Mouse (Mus musculus): ENCODE results near the gene Atp1a3.

Atp1a3 gene

GRCm38 (mm10) chr7:24964897-24965535, 40.7 kb downstream of the Atp1a3 start:
- peak; percentile 74 to 91 for DNase-seq (ENCODE audit: low spot score in 2 of 2)

DNA sequence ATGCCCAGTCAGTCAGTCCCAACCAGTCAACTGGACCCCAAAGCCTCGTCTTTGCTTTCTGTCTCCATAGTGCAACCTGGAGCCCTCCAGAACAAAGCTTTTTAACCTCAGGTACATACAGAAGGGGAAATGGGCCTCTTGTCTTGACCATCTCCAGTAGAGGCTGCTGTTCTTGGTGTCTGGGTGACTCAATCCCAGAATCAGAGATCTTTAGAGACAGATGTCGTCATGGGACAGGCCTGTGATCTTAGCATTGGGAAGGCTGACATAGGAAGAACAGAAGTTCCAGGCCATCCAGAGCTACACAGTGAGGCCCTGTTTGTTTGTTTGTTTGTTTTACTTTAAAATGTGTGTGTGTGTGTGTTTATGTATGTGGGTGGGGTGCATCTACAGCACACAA, 41.5 kb downstream of the Atp1a3 start:
- no peak for DNase-seq (ENCODE audit: low spot score in 2 of 2)

DNA sequence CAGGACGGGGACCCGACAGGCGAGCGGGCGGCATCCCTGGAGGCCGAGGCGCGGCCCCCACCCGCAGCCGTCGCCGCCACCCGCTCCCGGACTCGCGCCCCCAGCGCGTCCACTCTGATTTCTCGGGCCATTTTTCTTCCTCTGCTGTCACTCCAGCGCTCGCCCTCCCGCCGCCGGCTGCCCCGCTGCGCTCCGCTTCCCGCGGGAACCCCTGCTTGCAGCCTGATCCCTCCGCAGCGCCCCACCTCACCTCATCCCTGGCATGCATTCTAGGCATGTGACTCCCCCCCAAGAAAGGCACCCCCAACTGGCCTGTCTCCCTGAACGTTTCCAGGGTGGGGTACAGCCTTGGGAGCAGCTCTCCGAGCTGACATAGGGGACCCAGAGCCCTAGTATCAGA, 50.5 kb downstream of the Atp1a3 start:
- no peak for DNase-seq (ENCODE audit: low spot score in 2 of 2)

DNA sequence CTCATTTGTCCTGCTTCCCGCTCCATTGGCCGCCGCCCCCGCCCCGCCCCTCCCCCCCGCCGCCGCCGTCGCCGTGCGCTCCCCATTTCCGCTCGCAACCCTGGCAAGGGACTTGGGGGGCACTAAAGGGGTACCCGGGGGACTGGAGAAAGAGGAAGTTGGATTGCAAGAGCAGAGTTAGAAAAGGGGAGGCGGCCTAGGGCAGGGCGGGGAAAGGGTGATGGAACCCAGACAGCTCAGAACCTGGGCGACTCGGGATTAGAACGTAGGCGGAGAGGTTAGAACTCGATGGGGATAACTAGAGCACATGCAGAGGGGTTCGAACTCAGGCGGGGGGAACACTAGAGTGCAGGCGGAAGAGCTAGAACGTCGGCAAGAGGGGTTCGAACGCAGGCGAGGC, 51.3 kb downstream of the Atp1a3 start:
- DNase-seq (ENCODE audit: low spot score in 2 of 2) = peak in 1 of 2 experiments; percentile 55

DNA sequence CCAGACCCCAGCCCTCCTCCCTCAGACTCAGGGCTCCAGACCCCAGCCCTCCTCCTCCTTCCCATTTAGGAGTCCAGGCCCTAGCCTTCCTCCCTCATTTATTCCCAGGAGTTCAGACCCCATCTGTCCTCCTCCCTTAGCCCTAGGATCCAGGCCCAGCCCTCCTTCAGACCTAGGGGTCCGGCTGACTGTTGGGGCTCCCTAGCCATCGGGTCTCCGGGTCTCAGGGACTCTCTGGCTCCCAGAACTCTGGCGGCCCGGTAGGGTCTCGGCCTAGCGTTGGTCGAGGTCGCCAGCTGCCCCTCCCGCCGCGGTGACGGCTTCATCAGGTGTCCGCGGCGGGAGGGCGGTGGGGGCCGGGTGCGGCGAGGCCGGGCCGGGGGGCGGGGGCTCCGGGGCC, 51.8 kb downstream of the Atp1a3 start:
- DNase-seq (ENCODE audit: low spot score in 2 of 2) = no peak

GRCm38 (mm10) chr7:24949958-24950623, 55.7 kb downstream of the Atp1a3 start:
- DNase-seq (ENCODE audit: low spot score in 2 of 2) = peak; percentile 76 to 91

DNA sequence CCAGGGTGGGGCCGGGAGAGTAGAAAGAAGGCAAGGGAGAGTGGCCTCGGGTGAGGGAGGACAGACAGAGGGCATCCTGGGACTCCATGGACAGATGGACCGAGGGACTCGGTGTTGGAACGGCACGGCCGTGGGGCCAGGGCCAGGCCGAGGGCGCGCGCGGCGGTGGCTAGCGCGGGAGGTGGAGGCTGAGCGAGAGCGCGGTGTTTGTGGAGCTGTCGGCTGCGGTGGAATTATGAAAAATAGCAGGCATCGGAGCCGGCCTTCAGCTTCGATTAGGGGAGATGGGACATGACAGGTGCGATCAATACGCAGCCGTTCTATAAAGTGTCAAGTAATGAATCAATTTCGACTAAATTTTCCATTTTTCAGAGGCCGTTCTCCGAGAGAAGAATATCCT, 57.0 kb downstream of the Atp1a3 start:
- DNase-seq (ENCODE audit: low spot score in 2 of 2) = no peak

DNA sequence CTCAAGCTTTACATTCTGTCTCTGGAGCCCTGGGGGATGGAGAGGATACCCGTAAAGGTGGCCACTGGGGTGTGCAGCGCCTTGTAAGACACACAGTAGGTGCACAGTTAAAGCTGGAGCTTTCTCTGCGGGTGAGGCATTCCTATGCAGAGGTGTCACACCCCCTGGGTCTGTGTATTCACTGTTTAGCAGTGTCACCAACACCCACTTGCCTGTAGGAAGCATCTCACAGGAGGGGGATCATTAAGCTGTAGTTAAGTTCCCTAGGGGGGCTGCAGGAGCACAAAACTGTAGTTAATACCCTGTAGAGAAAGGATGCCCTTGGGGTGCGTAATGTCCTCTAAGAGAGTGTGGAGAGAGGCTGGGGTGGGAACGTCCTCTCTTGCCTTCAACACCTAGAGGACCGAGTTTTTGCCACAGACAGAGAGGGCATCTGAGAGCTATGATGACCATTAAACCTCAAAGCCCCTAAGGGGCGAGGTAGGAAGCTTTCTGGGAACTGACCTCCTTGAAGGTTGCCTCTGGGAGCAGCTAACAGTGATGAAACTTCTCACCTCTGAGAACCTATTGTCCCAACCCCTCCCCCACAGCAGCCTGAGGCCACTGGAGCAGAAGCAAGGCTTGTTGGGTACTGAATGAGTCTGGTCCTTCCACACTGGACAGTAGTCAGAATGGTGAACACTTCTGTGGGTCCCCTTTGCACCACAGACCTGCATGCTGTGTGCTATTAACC, 58.3 kb downstream of the Atp1a3 start:
- no peak for DNase-seq (ENCODE audit: low spot score in 2 of 2)

- DNase-seq (ENCODE audit: low spot score in 2 of 2) = no peak
These were observed 61.4 kb downstream of the Atp1a3 start, which contains the start of gene Gm4881 for GRCm38 (mm10) chr7:24944257-24944950. TSS of gene Gm4881 (minus strand) at chr7:24944494.

- DNase-seq (ENCODE audit: low spot score in 2 of 2) = no peak
These were observed 62.1 kb downstream of the Atp1a3 start for GRCm38 (mm10) chr7:24943641-24944040.

DNA sequence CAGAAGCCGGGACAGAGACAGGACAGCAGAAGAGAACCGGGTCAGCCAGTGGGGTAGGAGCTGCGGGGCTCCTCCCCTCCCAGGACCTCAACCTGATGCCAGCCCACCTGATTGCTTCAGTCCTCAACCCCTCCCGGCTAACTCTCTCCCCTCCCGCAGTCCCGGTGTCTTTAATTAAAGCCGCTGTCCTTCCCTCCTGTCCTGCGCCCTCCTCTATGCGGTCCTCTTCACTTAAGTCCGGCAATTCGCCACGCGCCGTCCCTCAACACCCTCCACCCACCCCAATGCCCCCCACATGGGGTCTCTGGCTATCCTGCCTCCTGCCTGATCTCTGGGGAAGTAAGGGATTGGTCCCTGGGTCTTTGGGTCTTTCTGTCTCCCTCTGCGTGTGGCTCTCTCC, 74.1 kb downstream of the Atp1a3 start:
- DNase-seq (ENCODE audit: low spot score in 2 of 2) = no peak

- DNase-seq (ENCODE audit: low spot score in 2 of 2) = no peak
These were observed 75.3 kb downstream of the Atp1a3 start for GRCm38 (mm10) chr7:24930475-24930874.

Measured in spleen, postnatal 4 days (tissue).